Mouse (Mus musculus): Measurements from ENCODE around the gene Pih1d3. TPM values are rescaled to one million over a fixed set of nuclear protein-coding genes. Genes with fewer than 3 reads are reported as not detected.

Gene Pih1d3
- polyA plus RNA-seq (2012; rRNA removed): not detected in 2 replicates

GRCm38 (mm10) chr1:31222564-31222963, at the start of gene Pih1d3, which contains the start of gene 4931428L18Rik:
Gene Pih1d3, plus strand, starts transcription at chr1:31222838.
Gene 4931428L18Rik, minus strand, starts transcription at chr1:31222684.
- 59% methylated on average over 7 of the region's 7 CpGs for WGBS
- Histone ChIP-seq H3K4me3 (ENCODE audit: extremely low read depth, insufficient read depth, insufficient read length) (no peak within 1 kb of the TSS), H3K36me3 (ENCODE audit: control insufficient read depth, insufficient read depth, low read length) (no peaks in the 10 kb centered on the region), H3K4me1 (ENCODE audit: control insufficient read depth, insufficient read depth, insufficient read length) (no peaks in the 10 kb centered on the region), H3K27me3 (ENCODE audit: control insufficient read depth, insufficient read depth, low read length) (no peaks in the 10 kb centered on the region), H3K27ac (ENCODE audit: insufficient read depth, low read length) (no peak within 1 kb of the TSS)
- DNase-seq (ENCODE audit: low read depth in 1 of 2, low spot score in 2 of 2): no peak
- TF ChIP-seq CTCF (IDR thresholded peaks at IDR 0.05; ENCODE audit: extremely low read depth, insufficient read depth, insufficient read length, insufficient replicate concordance) (no peak), POLR2A (IDR thresholded peaks at IDR 0.05; ENCODE audit: low read depth, low read length) (no peak)

- TF ChIP-seq CTCF (IDR thresholded peaks at IDR 0.05; ENCODE audit: extremely low read depth, insufficient read depth, insufficient read length, insufficient replicate concordance): no peak
- no peak for TF ChIP-seq POLR2A (IDR thresholded peaks at IDR 0.05; ENCODE audit: low read depth, low read length)
- Histone ChIP-seq H3K4me1 (ENCODE audit: control insufficient read depth, insufficient read depth, insufficient read length) (no peaks in the 10 kb centered on the region), H3K27me3 (ENCODE audit: control insufficient read depth, insufficient read depth, low read length) (no peaks in the 10 kb centered on the region), H3K4me3 (ENCODE audit: extremely low read depth, insufficient read depth, insufficient read length) (no peak overlapping the region), H3K36me3 (ENCODE audit: control insufficient read depth, insufficient read depth, low read length) (no peaks in the 10 kb centered on the region), H3K27ac (ENCODE audit: insufficient read depth, low read length) (no peak overlapping the region)
- no peak for DNase-seq (ENCODE audit: low read depth in 1 of 2, low spot score in 2 of 2)
- 86% methylated on average over 3 of the region's 3 CpGs for WGBS
Observed at GRCm38 (mm10) chr1:31175401-31175800, 47.2 kb upstream of the Pih1d3 start.

DNA sequence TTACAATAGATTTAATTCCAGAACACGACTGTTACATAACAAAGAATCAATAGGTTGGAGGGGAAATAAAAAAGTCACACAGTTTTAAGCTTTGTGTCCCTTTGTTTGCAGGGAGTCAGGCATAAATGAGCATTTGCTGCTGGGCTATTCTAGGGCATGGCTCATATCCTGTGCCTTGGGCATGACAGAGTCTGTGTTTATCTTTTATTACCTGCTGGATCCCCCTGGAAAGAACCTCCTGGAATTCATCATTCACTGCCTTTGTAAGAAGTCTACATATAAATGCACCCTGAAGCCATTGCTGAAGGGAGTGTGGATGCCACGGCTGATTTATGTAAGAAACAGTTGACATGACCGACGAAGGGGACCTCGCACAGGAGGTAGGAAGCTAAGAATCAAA, 46.5 kb upstream of the Pih1d3 start, which contains the start of gene Lgsn:
Gene Lgsn, plus strand, starts transcription at position 301 of the 400 bp plus-strand sequence.
- 71% methylated on average over 5 of the region's 5 CpGs for WGBS
- Histone ChIP-seq H3K27ac (ENCODE audit: insufficient read depth, low read length) (no peak within 1 kb of the TSS), H3K27me3 (ENCODE audit: control insufficient read depth, insufficient read depth, low read length) (no peaks in the 10 kb centered on the region), H3K4me1 (ENCODE audit: control insufficient read depth, insufficient read depth, insufficient read length) (no peaks in the 10 kb centered on the region), H3K4me3 (ENCODE audit: extremely low read depth, insufficient read depth, insufficient read length) (no peak within 1 kb of the TSS), H3K36me3 (ENCODE audit: control insufficient read depth, insufficient read depth, low read length) (no peaks in the 10 kb centered on the region)
- no peak for TF ChIP-seq CTCF (IDR thresholded peaks at IDR 0.05; ENCODE audit: extremely low read depth, insufficient read depth, insufficient read length, insufficient replicate concordance)
- no peak for TF ChIP-seq POLR2A (IDR thresholded peaks at IDR 0.05; ENCODE audit: low read depth, low read length)
- no peak for DNase-seq (ENCODE audit: low read depth in 1 of 2, low spot score in 2 of 2)

- TF ChIP-seq CTCF (IDR thresholded peaks at IDR 0.05; ENCODE audit: extremely low read depth, insufficient read depth, insufficient read length, insufficient replicate concordance): no peak
- no peak for TF ChIP-seq POLR2A (IDR thresholded peaks at IDR 0.05; ENCODE audit: low read depth, low read length)
- H3K27me3 ChIP-seq (ENCODE audit: control insufficient read depth, insufficient read depth, low read length): no peaks in the 10 kb centered on the region
- no peaks in the 10 kb centered on the region for H3K36me3 ChIP-seq (ENCODE audit: control insufficient read depth, insufficient read depth, low read length)
- DNase-seq (ENCODE audit: low read depth in 1 of 2, low spot score in 2 of 2): no peak
- 88% methylated on average over 1 of the region's 1 CpGs for WGBS
- H3K27ac ChIP-seq (ENCODE audit: insufficient read depth, low read length): no peak overlapping the region
- H3K4me1 ChIP-seq (ENCODE audit: control insufficient read depth, insufficient read depth, insufficient read length): no peaks in the 10 kb centered on the region
- H3K4me3 ChIP-seq (ENCODE audit: extremely low read depth, insufficient read depth, insufficient read length): no peak overlapping the region
Observed at GRCm38 (mm10) chr1:31178264-31178663, 44.4 kb upstream of the Pih1d3 start.

DNA sequence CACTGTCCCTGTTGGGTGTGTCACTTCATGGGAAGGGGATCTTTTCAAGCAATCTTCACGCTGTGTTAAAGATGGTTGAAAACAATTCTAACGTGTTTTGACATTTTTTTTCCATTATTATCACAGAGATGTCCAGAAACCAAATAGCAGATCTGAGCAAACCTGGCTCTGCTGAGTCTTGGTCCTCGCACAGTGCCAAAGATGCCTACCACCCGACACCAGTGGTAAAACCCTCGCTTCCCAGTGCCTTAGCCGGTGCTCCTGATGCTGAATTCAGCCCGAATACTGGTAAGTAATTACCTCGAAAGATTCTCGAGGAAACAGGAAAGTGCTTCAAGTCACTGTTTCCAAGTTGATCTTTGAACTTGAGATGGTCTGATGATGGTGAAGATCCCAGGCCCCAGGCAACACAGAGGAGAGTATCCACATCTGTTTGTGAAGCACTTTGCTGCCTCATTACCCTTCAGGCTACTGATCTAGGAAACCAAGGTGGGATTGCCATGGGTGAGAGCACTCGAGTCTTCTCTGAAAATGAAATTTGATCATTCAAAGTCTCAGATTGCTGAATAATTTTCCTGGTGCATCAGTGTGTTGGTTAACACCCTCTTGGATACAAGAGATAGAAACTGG, 32.3 kb upstream of the Pih1d3 start:
- 84% methylated on average over 10 of the region's 10 CpGs for WGBS
- Histone ChIP-seq H3K27ac (ENCODE audit: insufficient read depth, low read length) (no peak overlapping the region), H3K27me3 (ENCODE audit: control insufficient read depth, insufficient read depth, low read length) (no peaks in the 10 kb centered on the region), H3K4me3 (ENCODE audit: extremely low read depth, insufficient read depth, insufficient read length) (no peak overlapping the region), H3K36me3 (ENCODE audit: control insufficient read depth, insufficient read depth, low read length) (no peaks in the 10 kb centered on the region), H3K4me1 (ENCODE audit: control insufficient read depth, insufficient read depth, insufficient read length) (no peaks in the 10 kb centered on the region)
- TF ChIP-seq POLR2A (IDR thresholded peaks at IDR 0.05; ENCODE audit: low read depth, low read length) (no peak), CTCF (IDR thresholded peaks at IDR 0.05; ENCODE audit: extremely low read depth, insufficient read depth, insufficient read length, insufficient replicate concordance) (no peak)
- no peak for DNase-seq (ENCODE audit: low read depth in 1 of 2, low spot score in 2 of 2)

DNA sequence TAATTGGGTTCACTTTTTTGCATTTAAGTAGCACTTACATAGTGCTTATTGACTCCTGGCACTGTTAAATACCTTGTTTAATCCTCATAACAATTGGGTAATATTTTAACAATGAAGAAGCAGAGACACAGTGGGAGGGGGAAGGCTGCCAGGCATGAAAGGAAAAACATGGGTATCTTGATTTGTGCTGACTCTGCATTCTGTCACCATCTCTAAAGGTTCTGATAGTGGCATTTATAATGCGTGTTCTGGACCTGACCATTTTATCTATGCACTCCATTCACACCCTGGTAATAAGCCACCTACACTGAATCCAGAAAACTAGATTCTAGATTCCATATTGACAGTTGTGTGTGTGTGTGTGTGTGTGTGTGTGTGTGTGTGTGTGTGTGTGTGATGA, 27.0 kb upstream of the Pih1d3 start:
- no peak overlapping the region for H3K27ac ChIP-seq (ENCODE audit: insufficient read depth, low read length)
- no peaks in the 10 kb centered on the region for H3K4me1 ChIP-seq (ENCODE audit: control insufficient read depth, insufficient read depth, insufficient read length)
- H3K27me3 ChIP-seq (ENCODE audit: control insufficient read depth, insufficient read depth, low read length): no peaks in the 10 kb centered on the region
- TF ChIP-seq CTCF (IDR thresholded peaks at IDR 0.05; ENCODE audit: extremely low read depth, insufficient read depth, insufficient read length, insufficient replicate concordance): no peak
- no peak for TF ChIP-seq POLR2A (IDR thresholded peaks at IDR 0.05; ENCODE audit: low read depth, low read length)
- H3K4me3 ChIP-seq (ENCODE audit: extremely low read depth, insufficient read depth, insufficient read length): no peak overlapping the region
- DNase-seq (ENCODE audit: low read depth in 1 of 2, low spot score in 2 of 2): no peak
- H3K36me3 ChIP-seq (ENCODE audit: control insufficient read depth, insufficient read depth, low read length): no peaks in the 10 kb centered on the region
- 72% methylated on average over 1 of the region's 1 CpGs for WGBS

- WGBS: 93% methylated on average over 3 of the region's 3 CpGs
- TF ChIP-seq POLR2A (IDR thresholded peaks at IDR 0.05; ENCODE audit: low read depth, low read length) (no peak), CTCF (IDR thresholded peaks at IDR 0.05; ENCODE audit: extremely low read depth, insufficient read depth, insufficient read length, insufficient replicate concordance) (no peak)
- H3K27ac ChIP-seq (ENCODE audit: insufficient read depth, low read length): no peak overlapping the region
- H3K4me3 ChIP-seq (ENCODE audit: extremely low read depth, insufficient read depth, insufficient read length): no peak overlapping the region
- no peaks in the 10 kb centered on the region for H3K4me1 ChIP-seq (ENCODE audit: control insufficient read depth, insufficient read depth, insufficient read length)
- DNase-seq (ENCODE audit: low read depth in 1 of 2, low spot score in 2 of 2): no peak
- no peaks in the 10 kb centered on the region for H3K27me3 ChIP-seq (ENCODE audit: control insufficient read depth, insufficient read depth, low read length)
- no peaks in the 10 kb centered on the region for H3K36me3 ChIP-seq (ENCODE audit: control insufficient read depth, insufficient read depth, low read length)
Observed at GRCm38 (mm10) chr1:31196959-31197358, 25.7 kb upstream of the Pih1d3 start.

Data from spleen, adult 2 months (tissue).